In the genomic region with DNA sequence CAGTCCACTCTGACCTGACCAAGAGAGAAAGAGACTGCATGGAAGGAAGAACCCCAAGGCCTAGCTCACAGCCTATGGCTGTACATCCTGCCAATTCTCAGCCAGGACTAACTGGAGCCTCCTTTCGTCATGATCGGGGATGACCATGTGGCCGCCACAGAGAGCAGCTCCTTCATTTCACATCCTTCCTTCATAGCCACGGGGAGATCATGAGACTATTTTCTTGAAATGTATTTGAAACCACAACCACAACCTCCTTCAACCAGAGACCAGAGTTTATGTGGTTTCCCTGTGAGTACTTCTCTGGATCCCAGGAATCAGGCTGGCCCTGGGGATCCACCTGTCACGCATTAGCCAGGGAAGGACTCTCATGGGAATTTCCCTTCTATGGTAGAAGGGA, we compare ENCODE assay signal across 16 mouse cellular contexts.
"Had no signal": no experiment of that assay in that cellular context is flagged by ENCODE, and none has a peak within 500 bp of the region (broad histone marks: within the 10 kb centered on the region; RNA-seq: fewer than 3 reads in every experiment).

No protein-coding gene starts in this region.

- H3K27ac ChIP-seq: layer of hippocampus, adult 2 months; left cerebral cortex, adult 2 months; liver, embryonic 14.5 days; lung, embryonic 15.5 days; midbrain, embryonic 10.5 days; midbrain, embryonic 13.5 days had no signal

- H3K4me3 ChIP-seq: layer of hippocampus, adult 2 months; left cerebral cortex, adult 2 months; lung, embryonic 15.5 days; midbrain, embryonic 10.5 days; midbrain, embryonic 13.5 days; myocyte had no signal

- DNase-seq: kidney, adult 11 months; kidney, adult 9 months; kidney, postnatal 14 days; layer of hippocampus, adult 9-11 months; lung, adult 18-20 months; lung, postnatal 10 days; lung, postnatal 36 days; thymus, postnatal 25 days had no signal

- ATAC-seq: midbrain, embryonic 13.5 days; midbrain, embryonic 16.5 days had no signal

- H3K4me2 ChIP-seq: lung, embryonic 15.5 days; midbrain, embryonic 13.5 days had no signal

- H3K9me3 ChIP-seq: lung, embryonic 15.5 days; midbrain, embryonic 10.5 days; midbrain, embryonic 13.5 days had no signal

- H3K9ac ChIP-seq: liver, embryonic 14.5 days; lung, embryonic 15.5 days; midbrain, embryonic 13.5 days had no signal

- H3K36me3 ChIP-seq: lung, embryonic 15.5 days; midbrain, embryonic 10.5 days; midbrain, embryonic 13.5 days had no signal
